Mouse (Mus musculus) heart, embryonic 10.5 days (tissue): ENCODE results near the gene Trim50. TPM values are rescaled to one million over a fixed set of nuclear protein-coding genes. Genes with fewer than 3 reads are reported as not detected.

ENCODE experiments used
- DNase-seq: peaks from one replicate; pipeline ENCODE4 v3.0.0-alpha.2; 2017; ENCODE audit warnings: low spot score
- H3K27ac ChIP-seq: fragments of 300-500 bp; sonication (generic); 2 replicates; pipeline ENCODE4 v1.5.1; 2016; ENCODE audit warnings: mild to moderate bottlenecking
- H3K27me3 ChIP-seq: fragments of 300-500 bp; sonication (generic); 2 replicates; pipeline ENCODE4 v1.6.1; 2016; ENCODE audit warnings: mild to moderate bottlenecking; ENCODE audit not compliant: poor library complexity, insufficient read depth, severe bottlenecking
- H3K36me3 ChIP-seq: fragments of 300-500 bp; sonication (generic); 2 replicates; pipeline ENCODE4 v1.6.1; 2016; ENCODE audit warnings: mild to moderate bottlenecking, moderate library complexity
- H3K4me1 ChIP-seq: fragments of 300-500 bp; sonication (generic); 2 replicates; pipeline ENCODE4 v1.6.1; 2016; ENCODE audit warnings: mild to moderate bottlenecking
- H3K4me3 ChIP-seq: fragments of 300-500 bp; sonication (generic); 2 replicates; pipeline ENCODE4 v1.5.1; 2016; ENCODE audit warnings: mild to moderate bottlenecking, moderate library complexity
- H3K9me3 ChIP-seq: fragments of 300-500 bp; sonication (generic); 2 replicates; pipeline ENCODE4 v1.6.1; 2016; ENCODE audit warnings: mild to moderate bottlenecking, moderate library complexity
- WGBS: fragments of 180-500 bp; shearing (Covaris S2); methylation state at CpG from one replicate; pipeline ENCODE4 v1.1.7; 2016; 5-methylcytosine and 5-hydroxymethylcytosine counted together
- polyA plus RNA-seq: library from polyadenylated mRNA; unstranded; fragments of >200 nt; fragmentation: Nextera tagmentation; extraction: Ambion mirVana; gene quantifications from 2 replicates; pipeline ENCODE4 v1.2.1, GENCODE M21; 2016

Trim50 gene
- polyA plus RNA-seq, 1 experiment from 2014 or later: not detected

GRCm38 (mm10) chr5:135373601-135374000 is 20.5 kb downstream of the Trim50 start:
- peaks cover 71% of the 10 kb centered on the region for H3K36me3 ChIP-seq
- H3K9me3 ChIP-seq: no peaks in the 10 kb centered on the region
- no peak overlapping the region for H3K27ac ChIP-seq
- WGBS: 93% methylated on average over 5 of the region's 5 CpGs
- no peak overlapping the region for H3K4me3 ChIP-seq
- H3K27me3 ChIP-seq: no peaks in the 10 kb centered on the region
- no peak for DNase-seq
- H3K4me1 ChIP-seq: peaks cover 17% of the 10 kb centered on the region

GRCm38 (mm10) chr5:135375167-135375566 is 22.1 kb downstream of the Trim50 start:
- peaks cover 86% of the 10 kb centered on the region for H3K36me3 ChIP-seq
- H3K4me1 ChIP-seq: peaks cover 10% of the 10 kb centered on the region
- no peak for DNase-seq
- no peaks in the 10 kb centered on the region for H3K27me3 ChIP-seq
- H3K27ac ChIP-seq: no peak overlapping the region
- H3K9me3 ChIP-seq: no peaks in the 10 kb centered on the region
- WGBS: 84% methylated on average over 8 of the region's 8 CpGs
- no peak overlapping the region for H3K4me3 ChIP-seq

GRCm38 (mm10) chr5:135376341-135376740 is 23.2 kb downstream of the Trim50 start:
- Histone ChIP-seq H3K27me3 (no peaks in the 10 kb centered on the region), H3K4me3 (no peak overlapping the region), H3K36me3 (peaks cover 96% of the 10 kb centered on the region), H3K4me1 (no peaks in the 10 kb centered on the region), H3K9me3 (no peaks in the 10 kb centered on the region), H3K27ac (no peak overlapping the region)
- 80% methylated on average over 2 of the region's 2 CpGs for WGBS
- DNase-seq: no peak

GRCm38 (mm10) chr5:135380681-135381080 is 27.6 kb downstream of the Trim50 start:
- Histone ChIP-seq H3K27me3 (no peaks in the 10 kb centered on the region), H3K4me1 (no peaks in the 10 kb centered on the region), H3K4me3 (no peak overlapping the region), H3K36me3 (peaks cover 96% of the 10 kb centered on the region), H3K9me3 (no peaks in the 10 kb centered on the region), H3K27ac (no peak overlapping the region)
- DNase-seq: no peak
- 92% methylated on average over 4 of the region's 4 CpGs for WGBS

GRCm38 (mm10) chr5:135381356-135381925 is 28.3 kb downstream of the Trim50 start:
- no peaks in the 10 kb centered on the region for H3K9me3 ChIP-seq
- 92% methylated on average over 10 of the region's 10 CpGs for WGBS
- no peak for DNase-seq
- peaks cover 92% of the 10 kb centered on the region for H3K36me3 ChIP-seq
- H3K4me1 ChIP-seq: no peaks in the 10 kb centered on the region
- H3K27ac ChIP-seq: no peak overlapping the region
- no peaks in the 10 kb centered on the region for H3K27me3 ChIP-seq
- H3K4me3 ChIP-seq: no peak overlapping the region

- Histone ChIP-seq H3K4me1 (no peaks in the 10 kb centered on the region), H3K27ac (no peak overlapping the region), H3K9me3 (no peaks in the 10 kb centered on the region), H3K4me3 (no peak overlapping the region), H3K36me3 (peaks cover 95% of the 10 kb centered on the region), H3K27me3 (no peaks in the 10 kb centered on the region)
- WGBS: 92% methylated on average over 7 of the region's 7 CpGs
- no peak for DNase-seq
Observed at GRCm38 (mm10) chr5:135382746-135383145, 29.7 kb downstream of the Trim50 start.

GRCm38 (mm10) chr5:135383771-135384170 is 30.7 kb downstream of the Trim50 start:
- no peaks in the 10 kb centered on the region for H3K4me1 ChIP-seq
- H3K27me3 ChIP-seq: no peaks in the 10 kb centered on the region
- no peaks in the 10 kb centered on the region for H3K9me3 ChIP-seq
- WGBS: 84% methylated on average over 10 of the region's 10 CpGs
- no peak for DNase-seq
- peaks cover 95% of the 10 kb centered on the region for H3K36me3 ChIP-seq
- no peak overlapping the region for H3K4me3 ChIP-seq
- H3K27ac ChIP-seq: no peak overlapping the region

- WGBS: 1% methylated on average over 110 of the region's 110 CpGs
- Histone ChIP-seq H3K4me3 (peak within 1 kb of the TSS; percentile 98), H3K4me1 (peaks cover 13% of the 10 kb centered on the region), H3K27ac (peak within 1 kb of the TSS; percentile 99), H3K27me3 (no peaks in the 10 kb centered on the region), H3K9me3 (no peaks in the 10 kb centered on the region), H3K36me3 (peaks cover 34% of the 10 kb centered on the region)
- peak; percentile 88 for DNase-seq
Observed at GRCm38 (mm10) chr5:135394004-135394823, 41.1 kb downstream of the Trim50 start, which contains the start of gene Pom121. Pom121 (minus strand) TSS chr5:135394546.

GRCm38 (mm10) chr5:135395826-135396225 is 42.7 kb downstream of the Trim50 start:
- H3K4me1 ChIP-seq: peaks cover 13% of the 10 kb centered on the region
- no peak overlapping the region for H3K27ac ChIP-seq
- DNase-seq: no peak
- no peak overlapping the region for H3K4me3 ChIP-seq
- H3K27me3 ChIP-seq: no peaks in the 10 kb centered on the region
- WGBS: 44% methylated on average over 5 of the region's 5 CpGs
- no peaks in the 10 kb centered on the region for H3K9me3 ChIP-seq
- H3K36me3 ChIP-seq: peaks cover 19% of the 10 kb centered on the region

- Histone ChIP-seq H3K4me1 (peaks cover 4% of the 10 kb centered on the region; the same call in 1 of the 2 replicates), H3K27ac (no peak overlapping the region), H3K9me3 (no peaks in the 10 kb centered on the region), H3K36me3 (no peaks in the 10 kb centered on the region), H3K4me3 (no peak overlapping the region), H3K27me3 (no peaks in the 10 kb centered on the region)
- no peak for DNase-seq
- 41% methylated on average over 6 of the region's 6 CpGs for WGBS
Observed at GRCm38 (mm10) chr5:135399382-135399781, 46.3 kb downstream of the Trim50 start.

- H3K4me1 ChIP-seq: no peaks in the 10 kb centered on the region
- 10% methylated on average over 2 of the region's 2 CpGs for WGBS
- no peak for DNase-seq
Observed at GRCm38 (mm10) chr5:135400244-135400643, 47.1 kb downstream of the Trim50 start.

GRCm38 (mm10) chr5:135404623-135405022 is 51.5 kb downstream of the Trim50 start:
- Histone ChIP-seq H3K4me1 (no peaks in the 10 kb centered on the region), H3K36me3 (peaks cover 9% of the 10 kb centered on the region), H3K4me3 (no peak overlapping the region), H3K27ac (no peak overlapping the region), H3K27me3 (no peaks in the 10 kb centered on the region), H3K9me3 (no peaks in the 10 kb centered on the region)
- DNase-seq: no peak
- WGBS: 35% methylated on average over 20 of the region's 20 CpGs

More at GRCm38 (mm10) chr5:135400244-135400643, 47.1 kb downstream of the Trim50 start:
- Histone ChIP-seq H3K36me3 (no peaks in the 10 kb centered on the region), H3K4me3 (no peak overlapping the region), H3K27ac (no peak overlapping the region), H3K9me3 (no peaks in the 10 kb centered on the region), H3K27me3 (no peaks in the 10 kb centered on the region)

- DNase-seq: no peak
- no peaks in the 10 kb centered on the region for H3K9me3 ChIP-seq
- no peaks in the 10 kb centered on the region for H3K27me3 ChIP-seq
- peaks cover 17% of the 10 kb centered on the region for H3K36me3 ChIP-seq
- WGBS: 78% methylated on average over 9 of the region's 9 CpGs
- no peaks in the 10 kb centered on the region for H3K4me1 ChIP-seq
- no peak overlapping the region for H3K4me3 ChIP-seq
- no peak overlapping the region for H3K27ac ChIP-seq
Observed at GRCm38 (mm10) chr5:135405437-135405836, 52.3 kb downstream of the Trim50 start.
